Mouse (Mus musculus): ENCODE results near the gene Ngb.

GRCm38 (mm10) chr12:87089701-87090100, 12.6 kb downstream of the Ngb start:
- TF ChIP-seq USF1 (IDR thresholded peaks at IDR 0.05; ENCODE audit: low read depth) (no peak), E2F4 (IDR thresholded peaks at IDR 0.05; ENCODE audit: insufficient read depth) (no peak), POLR2A (IDR thresholded peaks at IDR 0.05; ENCODE audit: insufficient read length, low read depth) (no peak), MAX (IDR thresholded peaks at IDR 0.05; ENCODE audit: low read depth) (no peak), MYOG (IDR thresholded peaks at IDR 0.05; ENCODE audit: control insufficient read depth in 1 of 3, insufficient read depth in 1 of 3, insufficient read length in 2 of 3, low read depth in 2 of 3) (no peak), MYOD1 (IDR thresholded peaks at IDR 0.05; ENCODE audit: control insufficient read depth in 1 of 3, insufficient read length in 2 of 3, low read depth in 2 of 3) (no peak)
